Mouse (Mus musculus) limb, embryonic 13.5 days (tissue): Measurements from ENCODE around the gene B3gnt7. TPM values are rescaled to one million over a fixed set of nuclear protein-coding genes. Genes with fewer than 3 reads are reported as not detected.
A peak's percentile ranks its signal among the peaks of the same experiment; 100 is the strongest.
"Not testable (repeated sequence)": the region's sequence is repeated elsewhere in the genome, so short reads cannot be mapped to it uniquely, and the experiment has no call there.

Experiments used
- ATAC-seq: fragments of 200-750 bp; cut with Nextera tagmentation; 2 replicates; pipeline ENCODE4 v1.8.0; 2017; ENCODE audit warnings: low read depth, moderate number of reproducible peaks, moderate TSS enrichment; ENCODE audit not compliant: low FRiP score
- H3K27ac ChIP-seq: fragments of 300-500 bp; sonication (generic); 2 replicates; pipeline ENCODE4 v1.5.1; 2015; ENCODE audit warnings: inconsistent platforms, mild to moderate bottlenecking, moderate library complexity
- H3K27me3 ChIP-seq: fragments of 300-500 bp; sonication (generic); 2 replicates; pipeline ENCODE4 v1.6.1; 2015; ENCODE audit warnings: mild to moderate bottlenecking, inconsistent platforms
- H3K36me3 ChIP-seq: fragments of 300-500 bp; sonication (generic); 2 replicates; pipeline ENCODE4 v1.6.1; 2015; ENCODE audit warnings: inconsistent platforms, mild to moderate bottlenecking, moderate library complexity
- H3K4me1 ChIP-seq: fragments of 300-500 bp; sonication (generic); 2 replicates; pipeline ENCODE4 v1.6.1; 2015; ENCODE audit warnings: inconsistent platforms
- H3K4me2 ChIP-seq: fragments of 300-500 bp; sonication (generic); replicated peaks from 2 replicates; pipeline ENCODE4 v1.6.1; 2015; ENCODE audit warnings: inconsistent platforms, mild to moderate bottlenecking, moderate library complexity
- H3K4me3 ChIP-seq: fragments of 300-500 bp; sonication (generic); 2 replicates; pipeline ENCODE4 v1.5.1; 2015; ENCODE audit warnings: moderate library complexity, mild to moderate bottlenecking, inconsistent platforms
- H3K9ac ChIP-seq: fragments of 300-500 bp; sonication (generic); 2 replicates; pipeline ENCODE4 v1.6.1; 2015; ENCODE audit warnings: mild to moderate bottlenecking, inconsistent platforms
- H3K9me3 ChIP-seq: fragments of 300-500 bp; sonication (generic); 2 replicates; pipeline ENCODE4 v1.6.1; 2016; ENCODE audit warnings: inconsistent platforms
- WGBS: fragments of 180-500 bp; shearing (Covaris S2); methylation state at CpG from one replicate; pipeline ENCODE4 v1.1.7; 2015; 5-methylcytosine and 5-hydroxymethylcytosine counted together
- polyA plus RNA-seq: library from polyadenylated mRNA; unstranded; fragments of >200 nt; fragmentation: Nextera tagmentation; extraction: Ambion mirVana; gene quantifications from 2 replicates; pipeline ENCODE4 v1.2.1, GENCODE M21; 2015

The B3gnt7 gene
- polyA plus RNA-seq, 1 experiment from 2014 or later: 9.6 TPM

DNA sequence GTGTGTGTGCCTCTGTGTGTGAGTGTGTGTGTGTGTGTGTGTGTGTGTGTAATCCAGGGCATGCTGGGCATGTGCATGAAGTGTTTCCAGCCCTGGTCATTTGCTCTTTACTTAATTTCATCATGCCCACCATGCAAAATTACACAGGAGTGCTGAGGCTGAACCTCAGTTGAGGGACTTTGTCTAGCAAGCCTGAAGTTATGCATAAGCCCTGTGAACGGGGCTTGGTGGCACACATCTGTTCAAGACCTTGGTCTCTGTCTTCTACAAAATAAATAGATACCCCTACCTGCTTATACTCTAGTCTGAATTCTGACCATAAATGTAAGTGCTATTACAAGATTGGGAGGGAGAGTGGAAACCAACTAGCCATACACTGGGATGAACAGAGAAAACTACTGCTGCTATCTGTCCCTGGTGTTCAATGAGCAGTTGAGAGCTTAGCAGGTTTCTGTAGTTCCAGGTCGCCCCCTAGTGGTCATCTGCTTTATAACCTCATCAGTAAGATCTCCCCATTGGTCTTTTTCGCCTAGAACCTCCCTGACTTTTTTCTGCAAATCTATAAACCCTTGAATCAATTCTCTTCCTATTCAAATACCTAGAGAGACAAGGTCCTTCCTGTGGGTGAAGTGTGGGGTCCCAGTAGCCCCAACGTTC, 36.7 kb downstream of the B3gnt7 start:
- H3K4me2 ChIP-seq: no peak overlapping the region
- 27% methylated on average over 4 of the region's 4 CpGs for WGBS
- peak; percentile 80; the same call in 1 of the 2 replicates for ATAC-seq

GRCm38 (mm10) chr1:86341096-86341495, 38.5 kb downstream of the B3gnt7 start:
- H3K9ac ChIP-seq, H3K4me1 ChIP-seq, H3K4me2 ChIP-seq, ATAC-seq, H3K27ac ChIP-seq, H3K27me3 ChIP-seq, H3K4me3 ChIP-seq, H3K36me3 ChIP-seq, H3K9me3 ChIP-seq: not testable (repeated sequence)
- WGBS: 80% methylated on average over 2 of the region's 2 CpGs

More for the DNA sequence above, 36.7 kb downstream of the B3gnt7 start:
- no peak overlapping the region for H3K9ac ChIP-seq
- H3K27me3 ChIP-seq: no peaks in the 10 kb centered on the region
- no peak overlapping the region for H3K27ac ChIP-seq
- no peaks in the 10 kb centered on the region for H3K36me3 ChIP-seq
- no peaks in the 10 kb centered on the region for H3K4me1 ChIP-seq
- no peak overlapping the region for H3K4me3 ChIP-seq
- no peaks in the 10 kb centered on the region for H3K9me3 ChIP-seq

DNA sequence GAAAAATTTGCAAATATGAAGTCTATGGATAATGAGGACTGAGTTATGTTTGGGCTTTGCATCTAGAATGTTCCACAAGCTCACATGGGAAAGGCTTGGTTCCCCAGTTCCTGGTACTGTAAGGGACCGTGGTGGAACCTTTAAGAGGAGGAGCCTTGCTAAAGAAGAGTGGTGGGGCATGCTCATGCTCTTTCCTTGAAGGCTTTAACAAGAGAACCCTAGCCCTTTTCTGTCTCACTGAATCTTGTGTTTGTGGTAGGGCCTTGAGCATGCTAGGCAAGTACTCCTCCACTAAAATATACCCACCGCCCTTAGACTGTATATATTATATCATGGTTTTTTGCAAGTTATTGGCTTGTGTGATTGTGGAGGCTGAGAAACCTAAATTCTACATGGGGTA, 39.7 kb downstream of the B3gnt7 start:
- H3K27me3 ChIP-seq: no peaks in the 10 kb centered on the region
- 91% methylated on average over 2 of the region's 2 CpGs for WGBS
- no peaks in the 10 kb centered on the region for H3K4me1 ChIP-seq
- H3K9me3 ChIP-seq: no peaks in the 10 kb centered on the region
- ATAC-seq: no peak
- no peak overlapping the region for H3K9ac ChIP-seq
- H3K36me3 ChIP-seq: peaks cover 18% of the 10 kb centered on the region
- no peak overlapping the region for H3K27ac ChIP-seq
- H3K4me3 ChIP-seq: no peak overlapping the region
- no peak overlapping the region for H3K4me2 ChIP-seq

DNA sequence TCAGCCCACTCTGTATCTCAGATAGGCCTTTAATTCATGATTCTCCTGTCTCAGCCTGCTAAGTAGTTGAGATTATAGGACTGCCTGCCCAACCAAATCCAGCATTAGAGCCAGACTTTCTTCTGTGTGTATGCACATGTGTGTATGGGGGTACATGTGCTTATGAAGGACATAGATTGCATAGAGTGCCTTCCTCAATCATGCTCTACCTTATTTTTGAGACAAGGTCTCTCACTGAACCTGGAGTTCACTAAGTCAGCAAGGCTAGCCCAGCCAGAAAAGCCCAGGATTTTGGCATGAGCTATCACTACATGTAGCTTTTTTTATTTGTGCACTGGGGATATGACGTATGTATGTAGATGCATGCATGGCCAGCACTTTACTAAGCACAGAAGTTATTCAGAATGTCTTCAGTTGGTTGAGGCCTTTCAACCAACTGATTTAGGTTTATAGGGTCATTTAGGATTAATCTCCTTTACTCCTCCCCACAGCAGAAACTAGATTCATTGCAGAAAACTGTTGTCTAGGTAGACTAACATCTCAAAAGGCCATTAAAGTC, 40.5 kb downstream of the B3gnt7 start:
- peaks cover 26% of the 10 kb centered on the region for H3K36me3 ChIP-seq
- ATAC-seq: no peak
- H3K9me3 ChIP-seq: no peaks in the 10 kb centered on the region
- no peak overlapping the region for H3K4me2 ChIP-seq
- H3K4me1 ChIP-seq: no peaks in the 10 kb centered on the region
- WGBS: 94% methylated on average over 1 of the region's 1 CpGs
- H3K9ac ChIP-seq: no peak overlapping the region
- H3K27ac ChIP-seq: no peak overlapping the region
- H3K27me3 ChIP-seq: no peaks in the 10 kb centered on the region
- no peak overlapping the region for H3K4me3 ChIP-seq

- Histone ChIP-seq H3K4me3 (no peak overlapping the region), H3K36me3 (peaks cover 37% of the 10 kb centered on the region), H3K4me1 (no peaks in the 10 kb centered on the region), H3K9me3 (no peaks in the 10 kb centered on the region), H3K9ac (no peak overlapping the region), H3K4me2 (no peak overlapping the region), H3K27ac (no peak overlapping the region), H3K27me3 (no peaks in the 10 kb centered on the region)
- WGBS: 65% methylated on average over 4 of the region's 4 CpGs
- no peak for ATAC-seq
These were observed 41.6 kb downstream of the B3gnt7 start for GRCm38 (mm10) chr1:86343969-86344861.

GRCm38 (mm10) chr1:86345069-86345468, 42.4 kb downstream of the B3gnt7 start:
- H3K27ac ChIP-seq: 0 out of 2 replicates have a peak overlapping the region, but pooled peaks have one; percentile 4
- H3K9ac ChIP-seq: no peak overlapping the region
- peaks cover 45% of the 10 kb centered on the region for H3K36me3 ChIP-seq
- H3K4me3 ChIP-seq: no peak overlapping the region
- no peaks in the 10 kb centered on the region for H3K9me3 ChIP-seq
- H3K4me1 ChIP-seq: no peaks in the 10 kb centered on the region
- H3K27me3 ChIP-seq: no peaks in the 10 kb centered on the region
- no peak for ATAC-seq
- H3K4me2 ChIP-seq: no peak overlapping the region
- 90% methylated on average over 4 of the region's 4 CpGs for WGBS

DNA sequence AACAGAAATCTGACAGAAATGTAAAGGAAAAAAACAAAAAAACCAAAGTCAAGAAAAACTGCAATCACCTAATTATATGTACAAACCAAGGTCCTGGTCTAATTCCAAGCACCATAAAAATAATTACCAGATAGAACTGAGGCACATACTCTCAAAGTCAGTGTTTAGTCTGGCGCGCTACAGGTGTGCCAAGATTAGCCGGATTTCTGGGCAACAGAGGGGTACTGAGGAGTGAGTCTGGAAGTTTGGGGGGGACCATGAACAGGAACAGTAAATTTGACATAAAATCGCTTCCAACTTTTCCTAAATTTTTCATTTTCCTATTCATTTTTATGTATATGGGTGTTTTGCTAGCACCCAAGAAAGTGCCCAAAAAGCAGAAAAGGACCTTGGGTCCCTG, 43.3 kb downstream of the B3gnt7 start:
- Histone ChIP-seq H3K27ac (no peak overlapping the region), H3K4me1 (no peaks in the 10 kb centered on the region), H3K9me3 (no peaks in the 10 kb centered on the region), H3K36me3 (peaks cover 54% of the 10 kb centered on the region), H3K4me3 (no peak overlapping the region), H3K4me2 (no peak overlapping the region), H3K9ac (no peak overlapping the region), H3K27me3 (no peaks in the 10 kb centered on the region)
- WGBS: 93% methylated on average over 4 of the region's 4 CpGs
- no peak for ATAC-seq

DNA sequence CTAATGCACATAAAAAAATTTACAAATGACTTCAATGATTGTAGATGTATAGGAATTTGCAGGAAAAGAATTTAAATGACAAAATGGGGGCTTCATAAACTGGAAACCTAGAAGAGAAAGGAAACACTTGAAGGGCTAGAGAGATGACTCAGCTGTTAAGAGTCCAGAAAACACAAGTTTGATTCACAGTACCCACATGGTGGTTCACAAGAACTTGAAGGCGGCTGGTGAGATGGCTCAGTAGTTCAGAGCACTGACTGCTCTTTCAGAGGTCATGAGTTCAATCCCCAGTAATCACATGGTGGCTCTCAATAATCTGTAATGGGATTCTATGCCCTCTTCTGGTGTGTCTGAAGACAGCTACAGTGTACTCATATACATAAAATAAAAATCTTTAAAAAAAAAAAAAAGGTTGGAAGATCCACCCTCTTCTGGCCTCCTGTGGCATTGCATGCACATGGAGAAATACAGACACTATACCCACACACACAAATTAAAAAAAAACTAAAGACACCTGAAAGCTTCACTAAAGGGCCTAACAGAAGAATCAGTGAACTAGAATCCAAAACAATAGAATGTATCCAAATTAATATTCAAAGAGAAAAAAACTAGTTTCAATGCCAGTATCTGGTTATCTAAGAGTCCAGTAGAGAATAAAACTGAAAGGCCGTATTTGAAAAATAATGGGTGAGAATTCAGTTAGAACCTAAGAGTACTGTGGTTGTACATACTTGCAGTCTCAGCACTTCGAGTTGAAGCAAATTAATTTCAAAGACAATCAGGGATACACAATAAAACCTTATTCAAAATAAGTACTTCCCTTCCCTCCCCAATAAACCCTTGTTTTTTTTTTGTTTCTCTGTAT, 44.5 kb downstream of the B3gnt7 start:
- Histone ChIP-seq H3K4me1 (no peaks in the 10 kb centered on the region), H3K36me3 (peaks cover 65% of the 10 kb centered on the region), H3K9ac (no peak overlapping the region), H3K27ac (no peak overlapping the region), H3K9me3 (no peaks in the 10 kb centered on the region), H3K4me2 (no peak overlapping the region), H3K27me3 (no peaks in the 10 kb centered on the region), H3K4me3 (no peak overlapping the region)
- ATAC-seq: no peak
- WGBS: 90% methylated on average over 3 of the region's 3 CpGs

DNA sequence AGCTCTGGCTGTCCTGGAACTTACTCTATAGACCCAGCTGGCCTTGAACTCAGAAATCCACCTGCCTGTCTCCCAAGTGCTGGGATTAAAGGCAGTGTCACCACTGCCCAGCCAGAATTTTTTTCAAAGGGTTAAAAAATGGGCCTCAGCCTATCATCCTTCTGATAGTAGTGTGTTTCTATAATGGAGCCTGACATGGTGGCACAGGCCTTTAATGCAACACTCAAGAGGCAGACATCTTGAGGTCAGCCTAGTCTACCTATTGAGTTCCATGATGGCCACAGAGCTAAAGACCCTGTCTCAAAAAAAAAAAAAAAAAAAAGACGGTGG, 45.0 kb downstream of the B3gnt7 start:
- no peaks in the 10 kb centered on the region for H3K4me1 ChIP-seq
- no peak overlapping the region for H3K9ac ChIP-seq
- H3K36me3 ChIP-seq: peaks cover 71% of the 10 kb centered on the region
- 58% methylated on average over 1 of the region's 1 CpGs for WGBS
- H3K4me2 ChIP-seq: no peak overlapping the region
- ATAC-seq: no peak
- no peaks in the 10 kb centered on the region for H3K27me3 ChIP-seq
- H3K27ac ChIP-seq: no peak overlapping the region
- H3K9me3 ChIP-seq: no peaks in the 10 kb centered on the region
- H3K4me3 ChIP-seq: no peak overlapping the region

- H3K36me3 ChIP-seq: peaks cover 74% of the 10 kb centered on the region
These were observed 45.5 kb downstream of the B3gnt7 start for GRCm38 (mm10) chr1:86348083-86348482.

DNA sequence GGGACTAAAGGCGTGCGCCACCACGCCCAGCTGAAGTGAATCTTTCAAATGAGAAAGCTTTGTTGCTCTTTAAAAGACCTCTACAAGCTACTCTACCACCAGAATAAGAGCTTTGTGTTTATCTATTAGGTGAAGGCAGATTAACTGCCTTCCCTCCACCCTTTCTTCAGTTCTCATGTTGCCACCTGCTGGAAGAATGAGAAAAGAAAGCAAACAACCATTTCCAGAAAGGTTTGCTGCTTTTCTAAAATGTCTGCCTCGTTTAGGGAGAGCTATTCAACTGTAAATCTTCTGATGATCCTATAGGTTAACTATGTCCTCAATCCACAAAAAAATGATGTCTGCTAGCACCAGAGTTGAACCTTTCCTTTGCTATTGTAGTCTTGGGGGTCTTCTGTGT, 46.2 kb downstream of the B3gnt7 start:
- ATAC-seq: no peak

More at GRCm38 (mm10) chr1:86348083-86348482, 45.5 kb downstream of the B3gnt7 start:
- H3K9me3 ChIP-seq: no peaks in the 10 kb centered on the region
- no peak overlapping the region for H3K9ac ChIP-seq
- H3K27me3 ChIP-seq: no peaks in the 10 kb centered on the region
- no peak for ATAC-seq
- H3K27ac ChIP-seq: no peak overlapping the region
- 57% methylated on average over 1 of the region's 1 CpGs for WGBS
- H3K4me2 ChIP-seq: no peak overlapping the region
- H3K4me3 ChIP-seq: no peak overlapping the region
- no peaks in the 10 kb centered on the region for H3K4me1 ChIP-seq

DNA sequence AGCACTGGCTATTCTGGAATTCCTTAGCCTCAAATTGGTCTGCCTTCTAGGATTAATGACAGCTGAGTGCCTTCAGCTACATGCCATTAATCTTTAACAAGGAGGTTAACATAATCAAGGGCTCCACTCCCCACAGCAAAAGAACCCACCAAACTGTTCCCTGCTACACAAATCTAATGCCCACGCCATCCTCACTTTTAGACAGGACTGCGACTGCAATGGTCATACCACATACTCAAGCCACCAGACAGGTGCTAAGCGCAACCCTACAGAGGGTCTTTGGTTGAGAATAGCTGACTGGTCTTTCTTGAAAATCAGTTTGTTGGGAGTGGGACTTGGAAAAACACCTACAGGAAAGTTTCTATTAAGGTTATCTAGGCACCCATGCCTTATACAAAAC, 46.6 kb downstream of the B3gnt7 start:
- ATAC-seq: no peak
- no peaks in the 10 kb centered on the region for H3K27me3 ChIP-seq
- H3K4me2 ChIP-seq: no peak overlapping the region
- peaks cover 85% of the 10 kb centered on the region for H3K36me3 ChIP-seq
- H3K9ac ChIP-seq: no peak overlapping the region
- no peak overlapping the region for H3K27ac ChIP-seq
- WGBS: 92% methylated on average over 3 of the region's 3 CpGs
- H3K4me3 ChIP-seq: no peak overlapping the region
- H3K9me3 ChIP-seq: no peaks in the 10 kb centered on the region
- H3K4me1 ChIP-seq: no peaks in the 10 kb centered on the region

More for the DNA sequence above, 46.2 kb downstream of the B3gnt7 start:
- Histone ChIP-seq H3K4me1 (no peaks in the 10 kb centered on the region), H3K9ac (no peak overlapping the region), H3K27ac (no peak overlapping the region), H3K36me3 (peaks cover 81% of the 10 kb centered on the region), H3K4me3 (no peak overlapping the region), H3K4me2 (no peak overlapping the region), H3K9me3 (no peaks in the 10 kb centered on the region), H3K27me3 (no peaks in the 10 kb centered on the region)
- WGBS: 75% methylated on average over 4 of the region's 4 CpGs
